In the genomic region with DNA sequence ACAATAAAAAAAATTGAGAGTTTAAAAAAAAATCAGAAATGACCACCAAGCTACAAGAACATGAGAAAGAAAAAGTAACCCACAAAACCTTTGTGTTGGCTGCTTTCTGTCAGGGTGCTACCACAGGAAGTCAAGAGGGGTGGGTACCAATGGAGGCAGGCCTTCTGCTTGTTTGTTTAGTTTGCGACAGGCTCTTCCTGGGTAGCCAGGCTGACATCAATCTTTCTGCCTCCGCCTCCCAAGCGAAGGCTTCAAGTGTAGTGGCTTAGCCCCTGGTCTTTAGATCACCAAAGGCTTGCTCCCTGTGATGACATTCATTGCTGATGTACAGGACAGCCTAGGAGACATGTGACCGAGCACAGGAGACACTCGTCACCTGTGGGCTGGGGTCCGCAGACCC, we compare ENCODE assay signal across 22 mouse cellular contexts. TPM values are rescaled to one million over a fixed set of nuclear protein-coding genes. Genes with fewer than 3 reads are reported as not detected.
DNase-seq lines count a peak whose midpoint lies in the region; ATAC-seq lines count a peak whose summit lies in the region.
"Had no signal": no experiment of that assay in that cellular context is flagged by ENCODE, and none has a peak within 500 bp of the region (broad histone marks: within the 10 kb centered on the region; RNA-seq: fewer than 3 reads in every experiment).

No protein-coding gene starts in this region.

- DNase-seq in spleen, postnatal 36 days (ENCODE audit: low spot score in 2 of 2): peak; percentile 8 to 11
- DNase-seq in spleen, adult 18-20 months: no peak
- DNase-seq in induced T-regulatory cell, adult 2 months (ENCODE audit: low read depth): peak; percentile 77
- peak; percentile 23 for DNase-seq in thymus, postnatal 0 days (ENCODE audit: low spot score)
- no peak for DNase-seq in adrenal gland, postnatal 36 days
- DNase-seq in left cerebral cortex, adult 11 months (ENCODE audit: low spot score): no peak
- DNase-seq: cerebellum, adult 2 months; cerebellum, postnatal 36 days; gastrocnemius, postnatal 10 days; kidney, adult 2 months; kidney, postnatal 36 days; layer of hippocampus, adult 9-11 months; liver, embryonic 13.5 days; retina, postnatal 1 day had no signal

- no peak for ATAC-seq in forebrain, embryonic 16.5 days

- H3K27me3 ChIP-seq in forebrain, embryonic 16.5 days (replicated peaks; ENCODE audit: control insufficient read depth, insufficient read depth, low read length): no peaks in the 10 kb centered on the region
- H3K27me3 ChIP-seq: CH12.LX; embryonic facial prominence, embryonic 15.5 days; limb, embryonic 12.5 days; liver, embryonic 13.5 days; lung, embryonic 15.5 days; midbrain, embryonic 15.5 days had no signal

- WGBS in forebrain, embryonic 16.5 days: 93% methylated on average over 6 of the region's 6 CpGs

- peaks cover 6% of the 10 kb centered on the region for H3K36me3 ChIP-seq in forebrain, embryonic 16.5 days (ENCODE audit: control insufficient read depth, insufficient read depth)

- no peak overlapping the region for H3K4me3 ChIP-seq in forebrain, embryonic 16.5 days (replicated peaks; ENCODE audit: low read length)
- H3K4me3 ChIP-seq: embryonic facial prominence, embryonic 15.5 days; limb, embryonic 12.5 days; liver, embryonic 13.5 days; lung, embryonic 15.5 days; megakaryocyte, embryonic 14.5 days; midbrain, embryonic 15.5 days had no signal

- H3K4me1 ChIP-seq in forebrain, embryonic 16.5 days (replicated peaks; ENCODE audit: control insufficient read depth, insufficient read depth, low read length): no peaks in the 10 kb centered on the region
- H3K4me1 ChIP-seq: embryonic facial prominence, embryonic 15.5 days; limb, embryonic 12.5 days; liver, embryonic 13.5 days; lung, embryonic 15.5 days; midbrain, embryonic 15.5 days had no signal

- no peak overlapping the region for H3K9ac ChIP-seq in forebrain, embryonic 16.5 days (replicated peaks; ENCODE audit: low read depth, low read length)
- H3K9ac ChIP-seq: embryonic facial prominence, embryonic 15.5 days; limb, embryonic 12.5 days; liver, embryonic 13.5 days; lung, embryonic 15.5 days; midbrain, embryonic 15.5 days had no signal

- H3K4me2 ChIP-seq in forebrain, embryonic 16.5 days (ENCODE audit: low read length): no peak overlapping the region
- H3K4me2 ChIP-seq: embryonic facial prominence, embryonic 15.5 days; limb, embryonic 12.5 days; liver, embryonic 13.5 days; lung, embryonic 15.5 days; midbrain, embryonic 15.5 days had no signal

- H3K27ac ChIP-seq in forebrain, embryonic 16.5 days (ENCODE audit: low read length): no peak overlapping the region
- H3K27ac ChIP-seq: embryonic facial prominence, embryonic 15.5 days; limb, embryonic 12.5 days; liver, embryonic 13.5 days; lung, embryonic 15.5 days; midbrain, embryonic 15.5 days; stomach, postnatal 0 days had no signal

- no peaks in the 10 kb centered on the region for H3K9me3 ChIP-seq in forebrain, embryonic 16.5 days (ENCODE audit: control insufficient read depth, low read length)
- H3K9me3 ChIP-seq: embryonic facial prominence, embryonic 15.5 days; limb, embryonic 12.5 days; liver, embryonic 13.5 days; lung, embryonic 15.5 days; megakaryocyte, embryonic 14.5 days; midbrain, embryonic 15.5 days had no signal

RNA-seq across cellular contexts. Expression of gene Aldh5a1, which starts 16.2 kb away (rescaled TPM):
- polyA plus RNA-seq in thymus, postnatal 0 days (2015; fragmentation: Nextera tagmentation; extraction: Ambion mirVana): 1.2 and 1.3 TPM in 2 replicates
- 10 to 100 TPM; 12.7 to 18.4 TPM for total RNA-seq in adrenal gland, postnatal 36 days (2021)
- 8.2 and 9.0 TPM in 2 replicates for polyA plus RNA-seq in forebrain, embryonic 16.5 days (2015; fragmentation: Nextera tagmentation; extraction: Ambion mirVana)

RNA-seq across cellular contexts. Expression of gene Gpld1, which starts 21.7 kb away (rescaled TPM):
- 0.47 and 0.54 TPM in 2 replicates for polyA plus RNA-seq in thymus, postnatal 0 days (2015; fragmentation: Nextera tagmentation; extraction: Ambion mirVana)
- 1 to 10 TPM; 2.8 to 3.7 TPM for total RNA-seq in adrenal gland, postnatal 36 days (2021)
- polyA plus RNA-seq in forebrain, embryonic 16.5 days (2015; fragmentation: Nextera tagmentation; extraction: Ambion mirVana): 0.81 and 1.4 TPM in 2 replicates

Comparison
In these comparisons a context has a peak if more than half of its experiments do, and no peak if none do; other contexts are left out.
1. DNase-seq: peak in spleen, postnatal 36 days (2 of 2), induced T-regulatory cell, adult 2 months (single experiment) and thymus, postnatal 0 days (single experiment); none in spleen, adult 18-20 months (0 of 2), adrenal gland, postnatal 36 days (0 of 2) and left cerebral cortex, adult 11 months (single experiment).